Mouse (Mus musculus): ENCODE results near the gene Chmp4b. TPM values are rescaled to one million over a fixed set of nuclear protein-coding genes. Genes with fewer than 3 reads are reported as not detected.

Chmp4b gene
- polyA plus RNA-seq, 1 experiment from 2014 or later = 16.6 TPM

- peak; percentile 41; the same call in 1 of the 2 replicates for ATAC-seq (ENCODE audit: low read depth)
- WGBS = 33% methylated on average over 7 of the region's 7 CpGs
Observed at GRCm38 (mm10) chr2:154735416-154735815, 83.9 kb downstream of the Chmp4b start.

GRCm38 (mm10) chr2:154735986-154736385 lies 84.5 kb downstream of the Chmp4b start:
- peaks cover 5% of the 10 kb centered on the region; the same call in 1 of the 2 replicates for H3K4me1 ChIP-seq (ENCODE audit: control insufficient read depth, insufficient read depth, low read length)
- 78% methylated on average over 7 of the region's 7 CpGs for WGBS
- H3K36me3 ChIP-seq (ENCODE audit: control insufficient read depth, insufficient read depth, low read length) = no peaks in the 10 kb centered on the region
- H3K4me2 ChIP-seq (ENCODE audit: low read depth, low read length) = no peak overlapping the region
- ATAC-seq (ENCODE audit: low read depth) = no peak
- H3K9me3 ChIP-seq (ENCODE audit: control insufficient read depth, low read length) = no peaks in the 10 kb centered on the region; the same call in 1 of the 2 replicates
- no peak overlapping the region for H3K4me3 ChIP-seq (ENCODE audit: low read depth, low read length)
- no peak overlapping the region for H3K9ac ChIP-seq (replicated peaks; ENCODE audit: low read depth, low read length)
- H3K27ac ChIP-seq (ENCODE audit: low read depth, low read length) = no peak overlapping the region
- no peaks in the 10 kb centered on the region for H3K27me3 ChIP-seq (ENCODE audit: control insufficient read depth, insufficient read depth, low read length)

More at GRCm38 (mm10) chr2:154735416-154735815, 83.9 kb downstream of the Chmp4b start:
- H3K4me1 ChIP-seq (ENCODE audit: control insufficient read depth, insufficient read depth, low read length) = peaks cover 5% of the 10 kb centered on the region; the same call in 1 of the 2 replicates
- no peak overlapping the region for H3K9ac ChIP-seq (replicated peaks; ENCODE audit: low read depth, low read length)
- H3K36me3 ChIP-seq (ENCODE audit: control insufficient read depth, insufficient read depth, low read length) = no peaks in the 10 kb centered on the region
- no peaks in the 10 kb centered on the region for H3K27me3 ChIP-seq (ENCODE audit: control insufficient read depth, insufficient read depth, low read length)
- H3K4me3 ChIP-seq (ENCODE audit: low read depth, low read length) = no peak overlapping the region
- no peak overlapping the region for H3K4me2 ChIP-seq (ENCODE audit: low read depth, low read length)
- no peak overlapping the region for H3K27ac ChIP-seq (ENCODE audit: low read depth, low read length)
- H3K9me3 ChIP-seq (ENCODE audit: control insufficient read depth, low read length) = no peaks in the 10 kb centered on the region; the same call in 1 of the 2 replicates

GRCm38 (mm10) chr2:154738621-154739020 lies 87.1 kb downstream of the Chmp4b start:
- peaks cover 5% of the 10 kb centered on the region; the same call in 1 of the 2 replicates for H3K4me1 ChIP-seq (ENCODE audit: control insufficient read depth, insufficient read depth, low read length)
- H3K4me2 ChIP-seq (ENCODE audit: low read depth, low read length) = no peak overlapping the region
- no peak overlapping the region for H3K4me3 ChIP-seq (ENCODE audit: low read depth, low read length)
- no peak overlapping the region for H3K27ac ChIP-seq (ENCODE audit: low read depth, low read length)
- WGBS = 88% methylated on average over 5 of the region's 5 CpGs
- H3K27me3 ChIP-seq (ENCODE audit: control insufficient read depth, insufficient read depth, low read length) = no peaks in the 10 kb centered on the region
- H3K9me3 ChIP-seq (ENCODE audit: control insufficient read depth, low read length) = no peaks in the 10 kb centered on the region; the same call in 1 of the 2 replicates
- H3K36me3 ChIP-seq (ENCODE audit: control insufficient read depth, insufficient read depth, low read length) = no peaks in the 10 kb centered on the region
- H3K9ac ChIP-seq (replicated peaks; ENCODE audit: low read depth, low read length) = no peak overlapping the region
- no peak for ATAC-seq (ENCODE audit: low read depth)

- no peak for ATAC-seq (ENCODE audit: low read depth)
- WGBS = 75% methylated on average over 10 of the region's 10 CpGs
- no peak overlapping the region for H3K9ac ChIP-seq (replicated peaks; ENCODE audit: low read depth, low read length)
- H3K9me3 ChIP-seq (ENCODE audit: control insufficient read depth, low read length) = no peaks in the 10 kb centered on the region; the same call in 1 of the 2 replicates
- no peak overlapping the region for H3K4me2 ChIP-seq (ENCODE audit: low read depth, low read length)
- no peaks in the 10 kb centered on the region for H3K36me3 ChIP-seq (ENCODE audit: control insufficient read depth, insufficient read depth, low read length)
- H3K27me3 ChIP-seq (ENCODE audit: control insufficient read depth, insufficient read depth, low read length) = no peaks in the 10 kb centered on the region
- H3K4me3 ChIP-seq (ENCODE audit: low read depth, low read length) = no peak overlapping the region
- no peak overlapping the region for H3K27ac ChIP-seq (ENCODE audit: low read depth, low read length)
- H3K4me1 ChIP-seq (ENCODE audit: control insufficient read depth, insufficient read depth, low read length) = no peaks in the 10 kb centered on the region
Observed at GRCm38 (mm10) chr2:154742911-154743819, 91.7 kb downstream of the Chmp4b start.

- no peak overlapping the region for H3K9ac ChIP-seq (replicated peaks; ENCODE audit: low read depth, low read length)
- no peaks in the 10 kb centered on the region for H3K27me3 ChIP-seq (ENCODE audit: control insufficient read depth, insufficient read depth, low read length)
- peaks cover 2% of the 10 kb centered on the region; the same call in 1 of the 2 replicates for H3K4me1 ChIP-seq (ENCODE audit: control insufficient read depth, insufficient read depth, low read length)
- ATAC-seq (ENCODE audit: low read depth) = no peak
- no peaks in the 10 kb centered on the region; the same call in 1 of the 2 replicates for H3K9me3 ChIP-seq (ENCODE audit: control insufficient read depth, low read length)
- no peak overlapping the region for H3K27ac ChIP-seq (ENCODE audit: low read depth, low read length)
- H3K4me2 ChIP-seq (ENCODE audit: low read depth, low read length) = no peak overlapping the region
- no peaks in the 10 kb centered on the region for H3K36me3 ChIP-seq (ENCODE audit: control insufficient read depth, insufficient read depth, low read length)
- no peak overlapping the region for H3K4me3 ChIP-seq (ENCODE audit: low read depth, low read length)
- WGBS = 74% methylated on average over 4 of the region's 4 CpGs
Observed at GRCm38 (mm10) chr2:154743915-154744314, 92.4 kb downstream of the Chmp4b start.

Other genes starting within 250 kb of the Chmp4b start
- gene Snta1, start 243.6 kb upstream of the Chmp4b start, polyA plus RNA-seq (2014; fragmentation: Nextera tagmentation; extraction: Ambion mirVana) = 4.4 and 5.1 TPM in 2 replicates
- 48.8 and 51.2 TPM in 2 replicates for gene Cbfa2t2, start 215.2 kb upstream of the Chmp4b start, polyA plus RNA-seq (2014; fragmentation: Nextera tagmentation; extraction: Ambion mirVana)
- 1.6 and 1.9 TPM in 2 replicates for gene 1700003F12Rik, start 104.6 kb upstream of the Chmp4b start, polyA plus RNA-seq (2014; fragmentation: Nextera tagmentation; extraction: Ambion mirVana)
- 0.30 and 0.62 TPM in 2 replicates for gene Actl10, start 99.9 kb upstream of the Chmp4b start, polyA plus RNA-seq (2014; fragmentation: Nextera tagmentation; extraction: Ambion mirVana)
- gene Necab3, start 92.8 kb upstream of the Chmp4b start, polyA plus RNA-seq (2014; fragmentation: Nextera tagmentation; extraction: Ambion mirVana) = 11.5 and 16.8 TPM in 2 replicates
- gene E2f1, start 81.8 kb upstream of the Chmp4b start, polyA plus RNA-seq (2014; fragmentation: Nextera tagmentation; extraction: Ambion mirVana) = 0.92 and 1.8 TPM in 2 replicates
- 16.0 and 17.5 TPM in 2 replicates for gene Pxmp4, start 48.0 kb upstream of the Chmp4b start, polyA plus RNA-seq (2014; fragmentation: Nextera tagmentation; extraction: Ambion mirVana)
- gene Zfp341, start 38.4 kb upstream of the Chmp4b start, polyA plus RNA-seq (2014; fragmentation: Nextera tagmentation; extraction: Ambion mirVana) = 2.0 and 2.1 TPM in 2 replicates
- 0.92 TPM in 1 of 2 replicates, not detected in the other for gene 4930519P11Rik, start 38.3 kb upstream of the Chmp4b start, polyA plus RNA-seq (2014; fragmentation: Nextera tagmentation; extraction: Ambion mirVana)
- gene Gm14214, start 118.3 kb downstream of the Chmp4b start, polyA plus RNA-seq (2014; fragmentation: Nextera tagmentation; extraction: Ambion mirVana) = not detected in 2 replicates
- gene Raly, start 139.4 kb downstream of the Chmp4b start, polyA plus RNA-seq (2014; fragmentation: Nextera tagmentation; extraction: Ambion mirVana) = 27.5 and 34.5 TPM in 2 replicates
- gene a, start 139.7 kb downstream of the Chmp4b start, polyA plus RNA-seq (2014; fragmentation: Nextera tagmentation; extraction: Ambion mirVana) = not detected in 2 replicates
- 77.5 and 82.5 TPM in 2 replicates for gene Eif2s2, start 241.2 kb downstream of the Chmp4b start, polyA plus RNA-seq (2014; fragmentation: Nextera tagmentation; extraction: Ambion mirVana)